8 mouse cellular contexts compared by ENCODE assay signal in genomic region chr7:44501563-44502115, GRCm38 (mm10). TPM values are rescaled to one million over a fixed set of nuclear protein-coding genes. Genes with fewer than 3 reads are reported as not detected.
DNase-seq lines count a peak whose midpoint lies in the region; ATAC-seq and TF ChIP-seq lines count a peak whose summit lies in the region.

No protein-coding gene starts in this region.

- TF ChIP-seq RAD21 in MEL (IDR thresholded peaks at IDR 0.05; ENCODE audit: low read depth, low read length): peak; percentile 40

- H3K4me3 ChIP-seq in heart, adult 2 months: no peak overlapping the region
- no peak overlapping the region for H3K4me3 ChIP-seq in MEL (ENCODE audit: control insufficient read depth in 1 of 2, insufficient read depth in 1 of 2, low read depth in 2 of 2, low read length in 2 of 2)

- TF ChIP-seq POLR2A in heart, adult 2 months (IDR thresholded peaks at IDR 0.05; ENCODE audit: insufficient read depth, low read depth, low read length): no peak
- TF ChIP-seq POLR2A in MEL (IDR thresholded peaks at IDR 0.05; ENCODE audit: control insufficient read depth in 1 of 2, insufficient read depth in 1 of 2, low read depth in 1 of 2, low read length in 2 of 2, poor library complexity in 1 of 2): no peak

- no peaks in the 10 kb centered on the region for H3K9me3 ChIP-seq in MEL (replicated peaks; ENCODE audit: insufficient read depth, low read length)

- H3K27ac ChIP-seq in heart, adult 2 months: no peak overlapping the region
- no peak overlapping the region for H3K27ac ChIP-seq in MEL (ENCODE audit: control insufficient read depth, low read depth, low read length)

- 0 out of 2 replicates have a peak, but pooled peaks have one; percentile 34 for TF ChIP-seq EP300 in heart, adult 2 months (IDR thresholded peaks at IDR 0.05; ENCODE audit: insufficient read depth, low read depth, low read length)
- TF ChIP-seq EP300 in MEL (IDR thresholded peaks at IDR 0.05; ENCODE audit: low read depth in 1 of 2, low read length in 2 of 2): no peak

- DNase-seq in heart, adult 2 months: peak; percentile 54 to 70
- DNase-seq in heart, adult 11 months: no peak
- DNase-seq in MEL (ENCODE audit: low read depth, low spot score): peak; percentile 81
- DNase-seq in cerebellum, postnatal 25 days: peak; percentile 83 to 89
- DNase-seq in gastrocnemius, postnatal 10 days: peak; percentile 74
- peak; percentile 83 to 85 for DNase-seq in layer of hippocampus, postnatal 10 days (ENCODE audit: low spot score in 2 of 2)
- peak; percentile 45 to 74 for DNase-seq in spleen, adult 18-20 months

- intact Hi-C loops in heart, adult 2 months (cut with DNase I): loop anchor here (2.0 kb wide), 1 partner anchor 23 kb away; the partner anchor contains the start of gene Mybpc2

- no peaks in the 10 kb centered on the region for H3K36me3 ChIP-seq in heart, adult 2 months (ENCODE audit: control insufficient read depth, insufficient read depth, low read length)
- no peaks in the 10 kb centered on the region for H3K36me3 ChIP-seq in MEL (ENCODE audit: control insufficient read depth in 1 of 2, insufficient read depth in 2 of 2, low read length in 2 of 2)

- ATAC-seq in megakaryocyte-erythroid progenitor cell, adult 5-6 weeks (replicated peaks; ENCODE audit: low FRiP score, low TSS enrichment, poor library complexity, severe bottlenecking): peak; percentile 53

- no peaks in the 10 kb centered on the region for H3K79me2 ChIP-seq in heart, adult 2 months (replicated peaks; ENCODE audit: control insufficient read depth, insufficient read depth, low read length)
- H3K79me2 ChIP-seq in MEL (ENCODE audit: control insufficient read depth, insufficient read depth, low read length, poor library complexity): no peaks in the 10 kb centered on the region

- TF ChIP-seq CTCF in heart, adult 2 months (IDR thresholded peaks at IDR 0.05): peak; percentile 72
- TF ChIP-seq CTCF in MEL (IDR thresholded peaks at IDR 0.05 in 2 of 3, conservative IDR thresholded peaks at IDR 0.05 in 1 of 3; ENCODE audit: control insufficient read depth in 1 of 3, insufficient read depth in 1 of 3, low read depth in 2 of 3, low read length in 3 of 3, poor library complexity in 1 of 3, severe bottlenecking in 1 of 3): peak; percentile 73 to 84 (median 79)

- 0 out of 2 replicates have a peak, but pooled peaks cover 2% of the 10 kb centered on the region for H3K27me3 ChIP-seq in heart, adult 2 months (ENCODE audit: control insufficient read depth, insufficient read depth, low read length)
- H3K27me3 ChIP-seq in MEL (ENCODE audit: control insufficient read depth in 1 of 2, insufficient read depth in 2 of 2, low read length in 2 of 2): no peaks in the 10 kb centered on the region

- no peaks in the 10 kb centered on the region for H3K4me1 ChIP-seq in heart, adult 2 months (ENCODE audit: control insufficient read depth, insufficient read depth, low read length)
- H3K4me1 ChIP-seq in MEL (ENCODE audit: control insufficient read depth in 1 of 2, insufficient read depth in 2 of 2, low read length in 2 of 2): peaks cover 0 to 2% of the 10 kb centered on the region in 2 experiments; a peak in 1 of 4 replicates

- H3K9ac ChIP-seq in heart, adult 2 months (ENCODE audit: low read depth, low read length): no peak overlapping the region
- H3K9ac ChIP-seq in MEL (ENCODE audit: control insufficient read depth, low read depth, low read length, poor library complexity, severe bottlenecking): no peak overlapping the region

- WGBS in heart, adult 2 months: 32% methylated on average over 5 of the region's 5 CpGs

TF ChIP-seq in MEL, 35 proteins besides CTCF, POLR2A, EP300 and RAD21:
- TF ChIP-seq JUND (IDR thresholded peaks at IDR 0.05; ENCODE audit: low read depth, low read length): peak; percentile 92
- TF ChIP-seq MAZ (IDR thresholded peaks at IDR 0.05; ENCODE audit: low read depth, low read length): no peak
- TF ChIP-seq GABPA (IDR thresholded peaks at IDR 0.05; ENCODE audit: low read depth, low read length): no peak
- no peak for TF ChIP-seq MXI1 (IDR thresholded peaks at IDR 0.05; ENCODE audit: low read depth, low read length)
- TF ChIP-seq ZC3H11A (IDR thresholded peaks at IDR 0.05; ENCODE audit: low read depth, low read length): 0 out of 2 replicates have a peak, but pooled peaks have one; percentile 7
- peak; percentile 78 for TF ChIP-seq SMC3 (IDR thresholded peaks at IDR 0.05; ENCODE audit: low read depth, low read length)
- no peak for TF ChIP-seq SIN3A (IDR thresholded peaks at IDR 0.05; ENCODE audit: low read length)
- TF ChIP-seq TAL1 (IDR thresholded peaks at IDR 0.05; ENCODE audit: low read length): no peak

RNA-seq across cellular contexts. Expression of gene Fam71e1, which starts 5.3 kb away (rescaled TPM):
- 1 to 10 TPM; 2.6 to 3.3 TPM for total RNA-seq in heart, adult 2 months (2021)
- 4.1 and 6.4 TPM in 2 replicates for polyA plus RNA-seq in heart, adult 2 months (2012; rRNA removed)
- 0.69 and 1.2 TPM in 2 replicates for total RNA-seq in MEL (2012; rRNA removed)
- polyA plus RNA-seq in MEL (2012; ENCODE audit: insufficient read depth in 1 of 2, insufficient read length in 2 of 2, low read depth in 1 of 2, low replicate concordance in 2 of 2, missing spikeins in 1 of 2): 1 to 10 TPM in 1 of 2 experiments, not detected in 1; 2.0 TPM
- total RNA-seq in gastrocnemius, postnatal 10 days (2021): 1 to 10 TPM; 4.3 to 5.7 TPM
- 10 to 100 TPM; 27.6 to 33.3 TPM for total RNA-seq in layer of hippocampus, postnatal 10 days (2021)
- not detected in 2 replicates for total RNA-seq in megakaryocyte-erythroid progenitor cell, adult 5-6 weeks (2014; fragmentation: Nextera tagmentation)
- 0.75 TPM in 1 of 2 replicates, not detected in the other for total RNA-seq in megakaryocyte-erythroid progenitor cell, adult 5-6 weeks (2017)

RNA-seq across cellular contexts. Expression of gene Emc10, which starts 5.3 kb away (rescaled TPM):
- 10 to 100 TPM; 86.1 to 87.6 TPM for total RNA-seq in heart, adult 2 months (2021)
- polyA plus RNA-seq in heart, adult 2 months (2012; rRNA removed): 152 and 180 TPM in 2 replicates
- total RNA-seq in MEL (2012; rRNA removed): 81.3 and 91.4 TPM in 2 replicates
- 100 to 1,000 TPM in 1 of 2 experiments, not detected in 1; 149 TPM for polyA plus RNA-seq in MEL (2012; ENCODE audit: insufficient read depth in 1 of 2, insufficient read length in 2 of 2, low read depth in 1 of 2, low replicate concordance in 2 of 2, missing spikeins in 1 of 2)
- total RNA-seq in gastrocnemius, postnatal 10 days (2021): 10 to 100 TPM; 50.8 to 52.6 TPM
- total RNA-seq in layer of hippocampus, postnatal 10 days (2021): 100 to 1,000 TPM; 157 to 169 TPM
- 62.8 and 83.9 TPM in 2 replicates for total RNA-seq in megakaryocyte-erythroid progenitor cell, adult 5-6 weeks (2014; fragmentation: Nextera tagmentation)
- total RNA-seq in megakaryocyte-erythroid progenitor cell, adult 5-6 weeks (2017): 30.1 and 31.1 TPM in 2 replicates

RNA-seq across cellular contexts. Expression of gene Mybpc2, which starts 22.8 kb away (rescaled TPM):
- 10 to 100 TPM; 13.1 to 16.7 TPM for total RNA-seq in heart, adult 2 months (2021)
- 7.1 and 10.8 TPM in 2 replicates for polyA plus RNA-seq in heart, adult 2 months (2012; rRNA removed)
- total RNA-seq in MEL (2012; rRNA removed): not detected in 2 replicates
- not detected for polyA plus RNA-seq in MEL (2012; ENCODE audit: insufficient read depth in 1 of 2, insufficient read length in 2 of 2, low read depth in 1 of 2, low replicate concordance in 2 of 2, missing spikeins in 1 of 2)
- total RNA-seq in gastrocnemius, postnatal 10 days (2021): 1,000 to 10,000 TPM; 2,219 to 2,666 TPM
- under 1 TPM; 0.11 to 0.18 TPM for total RNA-seq in layer of hippocampus, postnatal 10 days (2021)
- total RNA-seq in megakaryocyte-erythroid progenitor cell, adult 5-6 weeks (2014; fragmentation: Nextera tagmentation): 0.48 TPM in 1 of 2 replicates, not detected in the other
- not detected in 2 replicates for total RNA-seq in megakaryocyte-erythroid progenitor cell, adult 5-6 weeks (2017)

RNA-seq across cellular contexts. Expression of gene Spib, which starts 30.2 kb away (rescaled TPM):
- total RNA-seq in heart, adult 2 months (2021): under 1 TPM; 0.31 to 0.75 TPM
- polyA plus RNA-seq in heart, adult 2 months (2012; rRNA removed): 0.88 and 3.1 TPM in 2 replicates
- total RNA-seq in MEL (2012; rRNA removed): 0.04 and 0.10 TPM in 2 replicates
- under 1 TPM in 1 of 2 experiments, not detected in 1; 0.13 TPM for polyA plus RNA-seq in MEL (2012; ENCODE audit: insufficient read depth in 1 of 2, insufficient read length in 2 of 2, low read depth in 1 of 2, low replicate concordance in 2 of 2, missing spikeins in 1 of 2)
- 1 to 10 TPM in 1 of 2 experiments, not detected in 1; 1.2 TPM for total RNA-seq in gastrocnemius, postnatal 10 days (2021)
- total RNA-seq in layer of hippocampus, postnatal 10 days (2021): under 1 TPM in 1 of 2 experiments, not detected in 1; 0.11 TPM
- 0.67 and 4.7 TPM in 2 replicates for total RNA-seq in megakaryocyte-erythroid progenitor cell, adult 5-6 weeks (2014; fragmentation: Nextera tagmentation)
- not detected in 2 replicates for total RNA-seq in megakaryocyte-erythroid progenitor cell, adult 5-6 weeks (2017)

RNA-seq across cellular contexts. Expression of gene Josd2, which starts 33.9 kb away (rescaled TPM):
- 100 to 1,000 TPM; 139 to 147 TPM for total RNA-seq in heart, adult 2 months (2021)
- polyA plus RNA-seq in heart, adult 2 months (2012; rRNA removed): 211 and 242 TPM in 2 replicates
- 58.4 and 95.5 TPM in 2 replicates for total RNA-seq in MEL (2012; rRNA removed)
- 100 to 1,000 TPM in 1 of 2 experiments, not detected in 1; 141 TPM for polyA plus RNA-seq in MEL (2012; ENCODE audit: insufficient read depth in 1 of 2, insufficient read length in 2 of 2, low read depth in 1 of 2, low replicate concordance in 2 of 2, missing spikeins in 1 of 2)
- total RNA-seq in gastrocnemius, postnatal 10 days (2021): 10 to 100 TPM; 61.5 to 68.3 TPM
- total RNA-seq in layer of hippocampus, postnatal 10 days (2021): 10 to 100 TPM; 38.7 to 41.1 TPM
- 73.4 and 96.5 TPM in 2 replicates for total RNA-seq in megakaryocyte-erythroid progenitor cell, adult 5-6 weeks (2014; fragmentation: Nextera tagmentation)
- 25.0 and 30.6 TPM in 2 replicates for total RNA-seq in megakaryocyte-erythroid progenitor cell, adult 5-6 weeks (2017)

Comparison
In these comparisons a context has a peak if more than half of its experiments do, and no peak if none do; other contexts are left out.
1. RNA of gene Fam71e1, which starts 5.3 kb away (total RNA-seq): 27.6 to 33.3 TPM in layer of hippocampus, postnatal 10 days; 4.3 to 5.7 TPM in gastrocnemius, postnatal 10 days, 2.6 to 3.3 TPM in heart, adult 2 months, 0.69 to 1.2 TPM in MEL and 0.75 TPM in megakaryocyte-erythroid progenitor cell, adult 5-6 weeks; every median in the first group is over 4 times any median in the second.
2. RNA of gene Mybpc2, which starts 22.8 kb away (total RNA-seq): 2,219 to 2,666 TPM in gastrocnemius, postnatal 10 days; 13.1 to 16.7 TPM in heart, adult 2 months, 0.48 TPM in megakaryocyte-erythroid progenitor cell, adult 5-6 weeks, 0.11 to 0.18 TPM in layer of hippocampus, postnatal 10 days and not detected in MEL; every median in the first group is over 100 times any median in the second.